Mouse (Mus musculus) lung, postnatal 25 days (tissue): Measurements from ENCODE around the gene Gm20388.

Experiments
- DNase-seq: peaks from one replicate; pipeline ENCODE4 v3.0.0; 2022; ENCODE audit warnings: low spot score

The Gm20388 gene

DNA sequence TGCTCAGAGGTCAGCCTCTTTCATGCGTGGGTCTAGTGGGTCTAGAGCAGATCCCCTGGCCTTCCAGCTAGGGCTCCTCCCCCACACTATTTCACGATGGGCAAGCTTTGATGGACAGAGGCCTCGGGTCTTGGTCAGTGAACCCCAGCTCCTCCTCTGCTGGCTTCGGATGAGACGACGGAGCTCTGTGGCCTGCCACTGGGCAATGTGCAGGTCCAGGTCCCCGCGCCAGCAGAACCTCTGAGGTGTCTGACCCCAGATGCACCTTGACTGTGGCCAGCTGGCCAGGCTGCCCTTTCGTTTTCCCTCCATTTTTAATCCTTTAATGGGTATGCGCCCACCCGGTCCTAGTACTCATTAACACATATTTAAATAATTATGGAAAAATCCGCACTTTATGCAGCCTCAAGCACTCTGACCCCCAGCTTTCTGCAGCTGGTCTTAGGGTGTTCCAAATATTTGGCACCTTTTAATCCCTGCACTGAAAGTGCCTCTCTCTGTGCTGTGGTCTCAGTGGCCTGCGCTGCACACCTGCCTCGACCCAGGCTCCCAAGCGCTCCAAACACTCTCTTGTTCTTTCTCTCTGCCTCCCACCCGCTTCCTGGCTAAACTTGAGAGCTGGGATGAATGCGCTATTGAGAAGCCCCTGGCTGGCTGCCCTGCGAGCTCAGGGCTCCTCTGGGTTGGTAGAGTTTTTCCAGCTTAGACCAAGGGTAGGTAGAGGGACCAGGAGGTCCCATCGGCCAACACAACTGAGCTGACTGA is 1293.2 kb downstream of the Gm20388 start:
- no peak for DNase-seq

DNA sequence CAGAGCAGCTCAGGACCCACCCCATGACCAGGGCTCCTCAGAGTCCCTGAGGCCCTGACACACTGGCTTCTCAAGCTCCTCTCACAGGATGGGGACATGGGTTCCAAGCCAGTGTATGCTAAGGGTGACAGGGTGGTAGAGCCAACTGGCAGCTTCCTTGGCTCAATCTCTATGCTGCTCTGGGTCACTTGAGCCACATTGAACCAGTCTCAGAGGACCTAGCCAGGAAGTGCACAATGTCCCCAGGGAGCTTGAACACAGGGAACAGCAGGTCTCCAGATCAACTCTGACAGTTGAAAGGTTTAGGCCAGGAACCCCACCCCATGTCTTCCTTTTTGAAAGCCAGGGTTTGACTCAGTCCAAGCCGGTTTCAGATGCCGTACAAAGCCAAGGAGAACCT is 1296.5 kb downstream of the Gm20388 start:
- DNase-seq: no peak

DNA sequence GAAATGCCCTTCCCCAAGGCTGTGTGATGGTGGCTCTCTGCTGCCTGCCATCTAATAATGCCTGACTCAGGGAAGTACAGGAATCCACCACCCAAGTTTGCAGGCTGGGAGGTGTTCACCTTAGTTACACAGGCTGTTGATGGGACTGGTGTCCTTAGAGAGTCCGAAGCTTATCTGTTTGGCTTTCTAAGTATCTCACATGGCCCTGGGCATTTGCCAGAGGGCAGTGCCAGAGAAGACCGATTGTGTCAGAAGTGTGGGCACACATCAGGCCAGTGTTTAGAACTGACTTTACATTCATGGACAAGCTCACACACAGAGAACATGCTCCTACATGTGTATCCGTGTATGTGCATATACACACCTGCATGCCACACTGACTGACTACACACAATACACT is 1300.0 kb downstream of the Gm20388 start:
- no peak for DNase-seq

DNA sequence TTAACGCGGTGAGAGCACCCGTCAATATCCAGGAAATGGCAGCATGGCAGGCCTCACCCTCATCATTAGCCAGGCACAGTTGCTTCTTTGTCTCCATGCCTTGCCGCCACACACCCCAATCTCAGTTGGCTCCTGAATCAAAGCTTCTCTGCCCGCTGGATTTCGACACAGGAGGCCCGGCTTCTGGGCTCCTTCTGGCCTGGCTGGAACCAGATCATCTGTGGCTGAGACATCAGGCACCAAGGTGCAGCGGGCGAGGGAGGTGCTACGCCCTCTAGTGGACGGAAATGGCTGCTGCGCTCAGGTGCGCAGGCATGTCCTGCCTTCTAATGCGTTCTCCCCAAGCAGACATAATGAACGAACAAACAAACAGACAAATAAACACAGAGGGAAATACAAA is 1302.6 kb downstream of the Gm20388 start:
- no peak for DNase-seq

DNA sequence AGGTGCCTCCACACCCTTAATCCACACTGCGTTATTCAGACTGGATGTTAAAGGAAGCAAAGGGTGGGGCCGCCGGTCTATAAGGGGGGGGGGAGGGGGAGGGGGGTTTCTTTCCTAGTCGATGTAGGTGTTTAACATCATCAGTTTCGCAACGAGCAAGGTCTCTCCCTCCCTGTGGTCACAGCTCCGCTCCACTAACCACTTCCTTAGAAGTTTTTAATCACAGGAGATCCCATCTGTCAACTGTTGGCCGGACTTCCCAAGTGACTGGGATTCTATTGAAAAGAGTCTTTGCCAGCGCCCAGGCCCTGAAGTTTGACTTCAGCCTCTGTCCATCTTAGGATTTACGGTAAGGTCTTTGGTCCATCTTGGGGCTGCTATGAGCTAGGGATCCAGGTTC is 1303.0 kb downstream of the Gm20388 start:
- no peak for DNase-seq

DNA sequence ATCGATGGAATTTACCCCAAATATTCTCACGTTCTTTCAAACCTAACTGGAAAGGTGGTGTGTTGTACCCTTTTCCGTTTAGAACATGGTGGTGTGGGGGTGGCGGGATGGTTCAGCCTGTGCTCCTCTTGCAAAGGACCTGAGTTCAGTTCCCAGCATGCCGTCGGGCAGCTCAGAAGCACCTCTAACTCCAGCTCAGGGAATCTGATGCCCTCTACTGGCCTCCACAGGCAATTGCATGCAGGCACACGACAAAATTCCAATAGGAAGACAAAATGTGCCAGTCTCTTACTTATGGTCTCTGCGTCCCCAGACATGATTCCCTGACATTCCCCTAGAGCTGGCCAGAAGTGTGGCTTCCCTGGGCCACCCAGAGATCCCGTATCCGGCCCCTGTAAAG is 1304.3 kb downstream of the Gm20388 start:
- DNase-seq: no peak

DNA sequence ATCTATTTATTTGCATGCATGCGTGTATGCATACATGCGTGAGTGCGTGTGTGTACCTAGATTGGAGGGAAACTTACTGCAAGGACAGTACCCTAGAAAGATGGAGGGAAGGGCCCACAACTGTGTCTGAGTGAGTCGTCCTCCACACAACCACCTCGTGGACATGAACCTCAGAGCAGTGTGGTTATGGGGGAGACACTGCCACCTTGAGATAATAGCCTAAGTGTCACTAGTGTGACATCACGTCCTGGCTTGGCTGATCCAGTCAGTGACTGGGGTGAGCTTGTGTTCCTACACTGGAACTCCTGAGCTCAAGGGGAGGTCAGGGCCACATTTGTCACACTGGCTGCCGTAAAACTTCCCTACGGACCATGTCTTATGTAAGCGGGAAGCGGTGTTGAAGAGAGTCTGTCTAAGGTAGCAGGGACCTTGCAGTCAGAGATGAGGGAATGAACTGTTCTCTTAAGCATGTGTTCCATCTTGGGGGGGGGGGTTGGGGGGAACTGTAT is 1305.9 kb downstream of the Gm20388 start:
- DNase-seq: no peak

DNA sequence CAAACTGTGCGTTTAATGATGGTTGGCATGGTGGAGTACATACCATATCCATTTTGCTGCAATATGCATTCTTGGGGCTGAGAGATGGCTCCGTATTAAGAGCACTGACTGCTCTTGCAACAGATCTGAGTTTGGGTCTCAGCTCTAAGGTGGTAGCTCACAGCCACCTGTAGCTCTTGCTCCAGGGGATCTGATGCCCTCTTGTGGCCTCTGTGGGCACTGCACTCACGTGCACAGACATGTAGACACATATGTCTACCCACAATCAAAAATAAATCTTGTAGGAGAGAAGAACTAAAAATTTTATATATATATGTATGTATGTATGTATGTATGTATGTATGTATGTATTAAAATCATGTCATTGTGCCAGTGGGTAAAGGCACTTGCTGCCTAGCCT is 1307.8 kb downstream of the Gm20388 start:
- no peak for DNase-seq

DNA sequence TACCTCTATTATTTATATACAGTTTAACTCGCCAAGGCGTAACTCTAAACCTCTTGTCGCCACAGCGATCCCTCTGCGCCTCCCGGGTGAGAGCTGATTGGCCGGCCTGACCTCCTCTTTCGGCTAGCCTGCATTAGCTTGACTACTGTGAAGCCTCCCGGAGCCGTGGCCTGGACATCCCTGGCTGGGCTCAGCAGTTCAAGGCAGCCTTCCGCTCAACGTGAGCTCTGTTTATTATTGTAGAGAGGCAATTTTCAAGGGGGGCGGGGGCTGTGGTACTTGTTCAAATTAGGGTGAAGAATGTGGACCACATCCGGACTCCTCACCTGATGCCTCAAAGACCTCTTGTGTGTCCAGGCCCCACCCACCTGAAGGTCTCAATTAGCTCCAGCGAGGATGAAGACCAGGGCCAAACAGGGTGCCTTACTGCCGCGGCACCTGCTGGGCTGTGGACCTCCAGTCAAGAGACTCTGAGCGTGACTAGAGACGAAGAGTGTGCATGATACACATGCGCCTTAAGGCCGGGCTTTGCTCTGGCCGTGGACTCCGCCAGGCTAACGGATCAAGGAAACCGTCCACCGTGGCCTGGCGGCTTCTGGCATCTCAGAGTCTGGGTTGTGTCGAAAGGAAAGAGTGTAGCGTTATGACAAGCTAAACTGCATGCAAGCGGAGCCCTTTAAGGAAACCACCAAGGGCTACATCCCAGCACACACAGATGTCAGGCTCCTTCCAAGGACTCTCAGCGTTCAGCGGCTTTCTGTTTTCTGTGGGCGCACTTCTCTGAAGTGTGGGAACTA is 1309.7 kb downstream of the Gm20388 start:
- no peak for DNase-seq

DNA sequence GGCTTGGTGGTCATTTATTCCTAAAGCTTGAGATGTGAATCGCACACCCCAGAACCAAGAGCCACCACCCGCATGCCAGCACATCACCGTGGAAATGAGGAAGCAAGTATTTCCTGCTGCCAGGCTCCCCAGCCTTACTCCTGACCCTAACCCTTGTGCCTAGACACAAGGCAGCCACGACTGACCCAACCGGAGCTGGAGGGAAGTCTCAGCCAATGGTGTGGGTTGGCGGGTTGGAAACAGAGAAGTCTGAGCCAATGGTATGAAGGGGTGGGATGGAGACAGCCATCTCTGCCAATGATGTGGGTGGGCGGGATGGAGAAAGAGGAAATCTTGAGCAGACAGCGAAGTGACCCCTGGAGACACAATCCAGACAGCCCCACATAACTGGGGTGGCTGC is 1314.1 kb downstream of the Gm20388 start:
- no peak for DNase-seq

DNA sequence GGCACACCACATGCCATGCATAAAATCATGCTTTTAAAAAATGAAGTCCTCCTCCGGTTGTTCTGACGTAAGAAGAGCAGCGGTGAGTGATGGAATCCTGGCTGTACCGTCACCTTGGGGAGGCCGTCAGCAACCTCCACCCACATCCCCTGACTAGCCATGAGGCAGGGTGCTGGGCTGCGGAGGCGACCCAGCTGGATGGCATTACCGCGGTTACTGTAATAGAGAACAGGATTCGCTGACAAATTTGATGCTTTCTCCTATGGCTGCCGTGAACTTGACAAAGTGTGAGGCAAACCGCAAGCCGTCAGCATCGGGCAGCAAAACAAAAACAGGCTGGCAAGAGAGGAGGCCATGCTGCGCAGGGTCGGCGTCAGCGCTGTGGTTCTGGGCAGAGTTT is 1317.1 kb downstream of the Gm20388 start:
- no peak for DNase-seq

DNA sequence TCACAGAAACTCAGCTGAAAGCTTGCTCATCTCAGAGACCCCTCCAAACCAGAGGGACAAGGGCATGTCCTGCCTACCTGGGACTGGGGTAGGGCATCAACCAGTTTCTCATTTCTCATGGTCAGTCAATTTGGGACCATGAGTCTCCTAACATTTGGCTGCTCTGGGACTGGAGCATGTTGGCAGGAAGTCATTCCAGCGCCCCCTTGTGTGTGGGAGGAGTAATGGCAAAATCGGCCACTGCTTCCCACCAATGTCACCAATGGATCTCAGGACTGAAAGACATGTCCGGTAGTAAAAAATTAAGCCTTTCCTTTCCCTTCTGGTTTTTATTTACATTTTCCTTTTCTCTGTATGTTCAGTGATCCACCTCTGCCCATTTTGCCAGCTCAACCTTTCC is 1318.3 kb downstream of the Gm20388 start:
- peak; percentile 24 for DNase-seq

DNA sequence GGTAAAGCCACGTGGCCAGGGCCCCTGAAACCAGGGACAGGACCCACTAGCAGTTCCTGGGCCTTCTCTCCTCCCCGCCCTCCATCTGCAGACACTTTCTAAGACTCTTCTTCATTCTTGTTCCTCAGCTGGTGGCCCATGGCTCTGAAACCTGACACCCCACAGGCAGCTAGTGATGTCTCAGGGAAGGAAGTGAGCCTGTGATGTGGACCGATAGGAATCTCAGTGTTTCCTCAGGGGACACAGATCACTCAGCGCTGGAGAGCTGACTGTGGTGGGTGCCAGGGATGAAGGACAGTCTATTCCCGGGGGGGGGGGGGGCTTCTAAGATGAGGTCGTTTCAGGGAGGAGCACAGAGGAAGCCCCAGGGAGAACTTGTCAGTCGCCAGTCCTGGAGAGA is 1318.9 kb downstream of the Gm20388 start:
- no peak for DNase-seq

DNA sequence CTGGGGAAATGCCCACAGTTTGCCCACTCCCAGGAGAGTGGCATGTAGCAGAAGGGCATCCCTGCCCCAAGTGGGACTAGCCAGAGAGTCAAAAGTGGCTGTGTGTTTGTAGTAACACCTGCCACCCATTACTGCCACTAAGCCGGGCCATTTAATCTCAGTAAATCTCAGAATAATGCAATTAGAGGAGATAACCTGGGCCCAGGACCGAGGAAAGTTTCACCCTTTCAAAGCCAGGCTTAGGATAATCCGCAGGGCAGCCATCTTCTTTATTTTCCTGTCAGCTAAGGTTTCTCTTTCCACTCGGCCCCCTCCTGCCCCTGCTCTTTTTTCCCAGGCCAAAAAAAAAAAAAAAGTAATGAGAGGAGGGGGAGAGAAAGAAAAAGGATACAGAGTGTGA is 1322.6 kb downstream of the Gm20388 start:
- no peak for DNase-seq

DNA sequence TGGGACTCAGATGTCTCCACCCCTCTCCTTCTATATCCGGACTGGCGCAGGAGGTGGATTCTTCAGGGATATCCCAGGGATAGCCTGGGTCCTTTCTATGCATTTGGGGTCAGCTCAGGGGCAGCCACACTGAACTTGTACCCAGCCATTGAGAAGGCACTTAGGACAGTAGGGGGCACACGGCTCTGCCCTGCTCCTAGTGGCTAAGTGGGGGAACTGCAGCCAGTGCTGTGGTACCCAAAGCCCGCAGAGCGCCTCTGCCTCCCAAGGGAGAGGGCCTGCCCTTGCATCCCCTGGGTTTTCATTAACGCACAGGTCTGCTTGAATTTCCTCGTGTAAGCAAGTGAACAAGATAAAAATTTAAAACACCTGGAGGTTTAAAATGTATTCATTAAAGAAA is 1324.3 kb downstream of the Gm20388 start:
- DNase-seq: no peak

DNA sequence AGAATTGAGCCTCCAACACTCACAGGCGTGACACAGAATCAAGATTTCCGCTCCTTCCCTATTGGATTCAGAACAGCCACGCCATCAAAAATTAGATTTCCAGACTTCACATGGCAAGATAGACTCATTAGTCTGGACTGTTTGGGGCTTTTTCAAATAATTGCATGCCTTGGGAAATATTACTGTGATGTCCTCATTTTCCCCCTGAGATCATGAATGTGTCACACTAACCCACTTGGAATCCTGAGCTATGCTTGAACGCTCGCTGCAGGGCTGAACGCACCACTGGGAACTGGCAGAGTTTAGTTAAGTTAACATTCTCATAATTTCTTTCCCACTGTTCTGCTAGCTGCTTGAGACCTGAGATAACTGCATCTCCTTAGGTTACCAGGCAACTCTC is 1329.0 kb downstream of the Gm20388 start:
- DNase-seq: no peak

DNA sequence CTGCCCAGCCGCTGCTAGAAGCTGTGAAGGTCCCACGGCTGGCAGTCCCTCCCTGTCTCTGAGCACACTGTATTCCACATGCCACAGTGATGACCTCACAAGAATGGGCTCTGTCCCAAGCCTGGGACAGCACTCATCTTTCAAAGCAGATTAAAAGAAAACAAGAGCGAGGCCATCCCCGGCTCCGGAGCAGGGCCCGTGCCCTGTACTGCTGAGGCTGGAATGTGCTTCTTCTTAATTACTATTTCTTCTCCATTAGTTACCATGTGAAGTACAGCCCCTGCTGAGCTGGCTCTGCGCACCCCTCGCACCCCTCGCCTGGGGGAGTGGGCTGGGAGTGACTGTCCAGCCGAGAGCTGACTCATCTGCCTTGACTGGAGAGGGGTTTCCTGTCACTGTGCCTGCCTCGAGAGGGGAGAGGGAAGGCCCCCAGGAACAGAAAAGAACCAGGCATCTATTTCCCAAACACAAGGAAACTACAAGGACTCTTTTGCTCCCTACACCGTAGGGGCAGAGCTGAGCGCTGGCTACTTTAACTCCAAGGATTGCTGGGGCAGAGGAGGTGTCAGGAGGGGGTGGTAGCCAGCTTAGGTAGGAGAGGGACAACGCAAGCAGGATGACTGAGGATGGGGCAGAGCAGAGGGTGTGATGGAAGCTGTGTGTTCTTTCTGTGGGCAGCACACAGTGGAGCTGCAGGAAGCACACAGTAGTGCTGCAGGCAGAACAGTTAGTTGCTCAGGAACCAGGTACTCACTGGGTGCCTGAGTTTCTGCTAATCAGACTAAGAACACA is 1331.3 kb downstream of the Gm20388 start:
- DNase-seq: peak; percentile 59

DNA sequence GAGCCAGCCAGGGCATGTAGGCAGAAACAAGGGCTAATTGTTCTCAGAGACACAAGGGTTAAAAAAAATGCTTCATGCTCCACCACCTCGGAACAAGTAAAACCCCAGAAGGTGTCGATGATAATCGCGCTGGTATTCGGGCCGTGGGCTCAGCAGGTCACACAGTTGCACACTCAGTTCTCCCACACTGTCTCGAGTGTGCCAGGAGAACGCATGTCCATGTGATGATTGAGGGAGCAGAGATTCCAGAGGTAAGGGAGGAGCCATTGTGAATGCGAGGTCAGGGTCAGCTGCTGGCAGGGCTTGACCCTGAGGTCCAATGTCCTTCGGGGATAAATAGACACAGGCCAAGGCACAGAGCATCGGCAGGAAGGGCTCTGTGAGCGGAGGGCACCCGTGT is 1332.0 kb downstream of the Gm20388 start:
- DNase-seq: no peak

DNA sequence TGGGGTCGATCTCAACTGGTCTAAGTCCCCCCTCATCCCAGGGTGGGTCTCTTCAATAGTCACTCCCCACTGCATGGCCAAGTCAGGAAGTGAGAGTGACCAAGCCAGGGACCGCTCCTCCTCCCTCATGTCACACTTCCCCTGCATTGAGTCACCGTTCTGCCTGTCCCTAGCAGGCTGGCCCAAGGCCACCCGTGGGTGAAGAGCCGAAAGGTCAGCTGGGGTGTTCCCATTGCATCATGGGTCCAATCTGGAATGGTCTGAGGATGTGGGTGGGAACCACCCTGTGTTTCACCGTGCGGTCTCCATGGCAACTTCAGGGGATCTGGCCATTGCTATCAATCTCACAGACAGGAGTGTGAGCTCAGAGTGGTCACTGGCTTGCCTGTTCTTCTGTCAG is 1338.2 kb downstream of the Gm20388 start:
- peak; percentile 24 for DNase-seq

DNA sequence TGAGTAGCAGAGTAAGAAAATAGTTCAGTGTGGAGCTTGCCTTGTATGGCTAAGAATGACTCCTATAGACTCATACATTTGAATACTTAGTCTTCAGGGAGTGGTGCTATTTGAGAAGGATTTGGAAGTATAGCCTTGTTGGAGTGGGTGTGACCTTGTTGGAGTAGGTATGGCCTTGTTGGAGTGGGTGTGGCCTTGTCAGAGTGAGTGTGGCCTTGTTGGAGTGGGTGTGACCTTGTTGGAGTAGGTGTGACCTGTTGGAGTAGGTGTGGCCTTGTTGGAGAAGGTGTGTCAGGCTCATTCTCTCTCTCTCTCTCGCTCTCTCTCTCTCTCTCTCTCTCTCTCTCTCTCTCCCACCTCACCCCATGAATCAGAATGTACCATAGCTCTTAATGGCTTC is 1338.8 kb downstream of the Gm20388 start:
- DNase-seq: no peak

DNA sequence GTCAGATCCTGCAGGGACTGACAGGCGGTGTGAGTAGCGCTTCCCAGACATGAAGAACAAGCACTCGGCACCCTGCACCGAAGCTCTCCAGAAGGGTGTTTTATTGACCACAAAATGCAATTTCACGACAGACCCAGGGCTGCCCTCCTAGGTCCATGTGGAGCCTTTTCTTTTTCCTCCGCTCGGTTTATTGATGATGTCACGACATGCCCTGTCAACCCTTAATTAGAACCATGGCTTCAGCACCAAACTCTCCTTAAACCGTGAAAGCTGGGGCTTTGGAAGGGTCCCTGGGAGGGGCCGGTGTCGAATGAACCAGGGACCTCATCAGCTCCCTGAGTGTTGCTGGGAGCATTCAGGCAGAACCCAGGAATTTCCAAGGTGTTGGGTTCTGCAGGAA is 1340.4 kb downstream of the Gm20388 start:
- no peak for DNase-seq

DNA sequence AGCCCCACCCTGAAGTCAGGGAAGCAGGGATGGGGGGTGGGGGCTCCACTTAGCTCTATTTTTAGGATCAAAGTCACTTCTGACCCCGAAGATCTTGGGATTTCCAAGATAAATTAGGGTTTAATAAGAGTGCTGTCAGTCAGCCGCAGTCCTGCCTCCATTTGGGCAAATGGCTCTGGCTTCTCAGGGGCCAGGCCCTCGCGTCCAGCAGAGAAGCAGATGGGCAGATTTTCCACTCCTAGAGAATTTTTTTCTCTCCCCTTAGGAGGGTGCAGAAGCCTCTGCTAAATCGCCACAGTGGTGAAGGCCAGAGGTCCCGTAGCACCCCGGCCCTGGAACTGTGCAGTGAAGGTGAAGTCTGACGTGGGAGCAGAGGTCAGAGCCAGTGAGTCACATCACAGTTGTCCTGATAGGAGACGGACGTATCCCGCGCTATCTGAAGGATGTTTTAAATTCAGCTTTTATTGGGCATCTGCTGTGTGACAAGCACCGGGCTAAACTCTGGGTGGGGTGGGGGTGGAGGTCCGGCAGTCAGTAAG is 1345.2 kb downstream of the Gm20388 start:
- no peak for DNase-seq
